Mouse (Mus musculus) heart, embryonic 14.5 days (tissue): ENCODE measurements around the gene Map3k20. TPM values are rescaled to one million over a fixed set of nuclear protein-coding genes. Genes with fewer than 3 reads are reported as not detected.

Source experiments
- ATAC-seq: fragments of 200-750 bp; cut with Nextera tagmentation; 2 replicates; pipeline ENCODE4 v1.8.0; 2017; ENCODE audit warnings: low read depth, moderate TSS enrichment; ENCODE audit not compliant: insufficient number of reproducible peaks, insufficient read depth, low FRiP score
- H3K27ac ChIP-seq, 2 experiments: fragments of 200-500 bp in 1 of 2; fragments of 300-500 bp in 1 of 2; sonication (generic) in 1 of 2; replicated peaks in 1 of 2; 2 replicates each; pipeline ENCODE4 v1.5.1; 2012 to 2014; ENCODE audit warnings: low read depth in 2 of 2, low read length in 2 of 2, control low read depth in 1 of 2, mild to moderate bottlenecking in 1 of 2, mixed read lengths in 1 of 2; ENCODE audit not compliant: control insufficient read depth in 1 of 2, insufficient read depth in 1 of 2
- H3K27me3 ChIP-seq: fragments of 300-500 bp; sonication (generic); 2 replicates; pipeline ENCODE4 v1.6.1; 2014; ENCODE audit warnings: mild to moderate bottlenecking, low read length, control low read depth; ENCODE audit not compliant: control insufficient read depth, insufficient read depth
- H3K36me3 ChIP-seq: fragments of 300-500 bp; sonication (generic); 2 replicates; pipeline ENCODE4 v1.6.1; 2014; ENCODE audit warnings: mild to moderate bottlenecking, control low read depth, low read length, mixed read lengths; ENCODE audit not compliant: control insufficient read depth, insufficient read depth
- H3K4me1 ChIP-seq, 2 experiments: fragments of 200-500 bp in 1 of 2; fragments of 300-500 bp in 1 of 2; sonication (generic) in 1 of 2; 2 replicates each; pipeline ENCODE4 v1.6.1; 2012 to 2014; ENCODE audit warnings: low read length in 2 of 2, control low read depth in 1 of 2, mixed read lengths in 1 of 2; ENCODE audit not compliant: control insufficient read depth in 2 of 2, insufficient read depth in 2 of 2
- H3K4me2 ChIP-seq: fragments of 300-500 bp; sonication (generic); 2 replicates; pipeline ENCODE4 v1.6.1; 2014; ENCODE audit warnings: mild to moderate bottlenecking, low read length
- H3K4me3 ChIP-seq, 2 experiments: fragments of 200-500 bp in 1 of 2; fragments of 300-500 bp in 1 of 2; sonication (generic) in 1 of 2; 2 replicates each; pipeline ENCODE4 v1.5.1; 2012 to 2014; ENCODE audit warnings: low read length in 2 of 2, mild to moderate bottlenecking in 2 of 2, control low read depth in 1 of 2, low read depth in 1 of 2, moderate library complexity in 1 of 2; ENCODE audit not compliant: control insufficient read depth in 1 of 2, insufficient read depth in 1 of 2
- H3K9ac ChIP-seq: fragments of 300-500 bp; sonication (generic); 2 replicates; pipeline ENCODE4 v1.6.1; 2014; ENCODE audit warnings: mild to moderate bottlenecking, low read length
- H3K9me3 ChIP-seq: fragments of 300-500 bp; sonication (generic); 2 replicates; pipeline ENCODE4 v1.6.1; 2016; ENCODE audit warnings: low read length, control low read depth; ENCODE audit not compliant: control insufficient read depth
- WGBS: fragments of 180-500 bp; shearing (Covaris S2); extraction: QIAGEN DNeasy Blood & Tissue Kit; methylation state at CpG from one replicate; pipeline ENCODE4 v1.1.7; 2014; 5-methylcytosine and 5-hydroxymethylcytosine counted together
- polyA plus RNA-seq: library from polyadenylated mRNA; unstranded; fragments of >200 nt; fragmentation: Nextera tagmentation; extraction: Ambion mirVana; gene quantifications from 2 replicates; pipeline ENCODE4 v1.2.1, GENCODE M21; 2014

Gene Map3k20
- polyA plus RNA-seq, 1 experiment from 2014 or later = 85.1 TPM

- Histone ChIP-seq H3K4me1 (no peaks in the 10 kb centered on the region), H3K9ac (no peak overlapping the region), H3K27me3 (no peaks in the 10 kb centered on the region), H3K27ac (no peak overlapping the region), H3K4me2 (no peak overlapping the region), H3K4me3 (no peak overlapping the region), H3K9me3 (no peaks in the 10 kb centered on the region), H3K36me3 (peaks cover 5% of the 10 kb centered on the region; the same call in 1 of the 2 replicates)
- no peak for ATAC-seq
- WGBS = 79% methylated on average over 8 of the region's 8 CpGs
Measured at GRCm38 (mm10) chr2:72426776-72427175, 141.3 kb downstream of the Map3k20 start.

GRCm38 (mm10) chr2:72427288-72427687 lies 141.9 kb downstream of the Map3k20 start:
- Histone ChIP-seq H3K4me1 (no peaks in the 10 kb centered on the region), H3K27me3 (no peaks in the 10 kb centered on the region), H3K9me3 (no peaks in the 10 kb centered on the region), H3K36me3 (peaks cover 5% of the 10 kb centered on the region; the same call in 1 of the 2 replicates), H3K4me3 (no peak overlapping the region), H3K4me2 (no peak overlapping the region), H3K27ac (no peak overlapping the region), H3K9ac (no peak overlapping the region)
- no peak for ATAC-seq
- 89% methylated on average over 11 of the region's 11 CpGs for WGBS

- no peak overlapping the region for H3K9ac ChIP-seq
- H3K27me3 ChIP-seq = no peaks in the 10 kb centered on the region
- H3K36me3 ChIP-seq = peaks cover 41% of the 10 kb centered on the region
- WGBS = 70% methylated on average over 8 of the region's 8 CpGs
- no peak overlapping the region for H3K4me2 ChIP-seq
- no peak for ATAC-seq
- no peak overlapping the region for H3K4me3 ChIP-seq
- no peak overlapping the region for H3K27ac ChIP-seq
- H3K9me3 ChIP-seq = no peaks in the 10 kb centered on the region
- H3K4me1 ChIP-seq = no peaks in the 10 kb centered on the region
Measured at GRCm38 (mm10) chr2:72438941-72439533, 153.6 kb downstream of the Map3k20 start.

- H3K4me1 ChIP-seq = no peaks in the 10 kb centered on the region
- 92% methylated on average over 9 of the region's 9 CpGs for WGBS
- H3K27me3 ChIP-seq = no peaks in the 10 kb centered on the region
- H3K36me3 ChIP-seq = peaks cover 34% of the 10 kb centered on the region
- no peak overlapping the region for H3K4me2 ChIP-seq
- H3K9ac ChIP-seq = no peak overlapping the region
- no peaks in the 10 kb centered on the region for H3K9me3 ChIP-seq
- no peak overlapping the region for H3K27ac ChIP-seq
- no peak overlapping the region for H3K4me3 ChIP-seq
- ATAC-seq = no peak
Measured at GRCm38 (mm10) chr2:72441010-72441409, 155.6 kb downstream of the Map3k20 start.

- Histone ChIP-seq H3K4me3 (no peak overlapping the region), H3K4me2 (no peak overlapping the region), H3K4me1 (no peaks in the 10 kb centered on the region), H3K27ac (no peak overlapping the region), H3K9ac (no peak overlapping the region), H3K27me3 (no peaks in the 10 kb centered on the region), H3K36me3 (peaks cover 25% of the 10 kb centered on the region), H3K9me3 (no peaks in the 10 kb centered on the region)
- WGBS = 92% methylated on average over 6 of the region's 6 CpGs
- no peak for ATAC-seq
Measured at GRCm38 (mm10) chr2:72442825-72443224, 157.4 kb downstream of the Map3k20 start.

GRCm38 (mm10) chr2:72443960-72444359 lies 158.5 kb downstream of the Map3k20 start:
- no peak overlapping the region for H3K4me3 ChIP-seq
- H3K27ac ChIP-seq = no peak overlapping the region
- WGBS = 80% methylated on average over 3 of the region's 3 CpGs
- ATAC-seq = no peak
- no peak overlapping the region for H3K4me2 ChIP-seq
- no peak overlapping the region for H3K9ac ChIP-seq
- H3K27me3 ChIP-seq = no peaks in the 10 kb centered on the region
- no peaks in the 10 kb centered on the region for H3K9me3 ChIP-seq
- peaks cover 15% of the 10 kb centered on the region for H3K36me3 ChIP-seq
- H3K4me1 ChIP-seq = no peaks in the 10 kb centered on the region

GRCm38 (mm10) chr2:72446106-72446505 lies 160.7 kb downstream of the Map3k20 start:
- H3K4me1 ChIP-seq = no peaks in the 10 kb centered on the region
- WGBS = 89% methylated on average over 3 of the region's 3 CpGs
- H3K9me3 ChIP-seq = no peaks in the 10 kb centered on the region
- no peak overlapping the region for H3K9ac ChIP-seq
- H3K4me2 ChIP-seq = no peak overlapping the region
- peaks cover 10% of the 10 kb centered on the region; the same call in 1 of the 2 replicates for H3K36me3 ChIP-seq
- no peak for ATAC-seq
- H3K27ac ChIP-seq = no peak overlapping the region
- H3K4me3 ChIP-seq = no peak overlapping the region
- no peaks in the 10 kb centered on the region for H3K27me3 ChIP-seq

- H3K4me1 ChIP-seq = no peaks in the 10 kb centered on the region
- no peak overlapping the region for H3K27ac ChIP-seq
- no peak for ATAC-seq
- WGBS = 40% methylated on average over 5 of the region's 5 CpGs
- H3K27me3 ChIP-seq = no peaks in the 10 kb centered on the region
- no peak overlapping the region for H3K9ac ChIP-seq
- H3K36me3 ChIP-seq = peaks cover 5% of the 10 kb centered on the region; the same call in 1 of the 2 replicates
- no peak overlapping the region for H3K4me3 ChIP-seq
- H3K9me3 ChIP-seq = no peaks in the 10 kb centered on the region
- no peak overlapping the region for H3K4me2 ChIP-seq
Measured at GRCm38 (mm10) chr2:72446615-72447014, 161.2 kb downstream of the Map3k20 start.
